Mouse (Mus musculus) forebrain, embryonic 15.5 days (tissue): ENCODE results near the gene 1700014D04Rik. TPM values are rescaled to one million over a fixed set of nuclear protein-coding genes. Genes with fewer than 3 reads are reported as not detected.
"Not testable (repeated sequence)": the region's sequence is repeated elsewhere in the genome, so short reads cannot be mapped to it uniquely, and the experiment has no call there.

Source experiments
- ATAC-seq: fragments of 200-750 bp; cut with Nextera tagmentation; replicated peaks from 2 replicates; pipeline ENCODE4 v1.8.0; 2017; ENCODE audit warnings: mild to moderate bottlenecking, moderate TSS enrichment, moderate library complexity
- H3K27ac ChIP-seq: fragments of 300-500 bp; sonication (generic); replicated peaks from 2 replicates; pipeline ENCODE4 v1.5.1; 2015; ENCODE audit warnings: mild to moderate bottlenecking, inconsistent platforms
- H3K27me3 ChIP-seq: fragments of 300-500 bp; sonication (generic); 2 replicates; pipeline ENCODE4 v1.6.1; 2015; ENCODE audit warnings: inconsistent platforms
- H3K36me3 ChIP-seq: fragments of 300-500 bp; sonication (generic); 2 replicates; pipeline ENCODE4 v1.6.1; 2015; ENCODE audit warnings: mild to moderate bottlenecking, inconsistent platforms
- H3K4me1 ChIP-seq: fragments of 300-500 bp; sonication (generic); 2 replicates; pipeline ENCODE4 v1.6.1; 2015; ENCODE audit warnings: inconsistent platforms
- H3K4me2 ChIP-seq: fragments of 300-500 bp; sonication (generic); replicated peaks from 2 replicates; pipeline ENCODE4 v1.6.1; 2015; ENCODE audit warnings: mild to moderate bottlenecking, inconsistent platforms
- H3K4me3 ChIP-seq: fragments of 300-500 bp; sonication (generic); 2 replicates; pipeline ENCODE4 v1.5.1; 2015; ENCODE audit warnings: mild to moderate bottlenecking, inconsistent platforms
- H3K9ac ChIP-seq: fragments of 300-500 bp; sonication (generic); replicated peaks from 2 replicates; pipeline ENCODE4 v1.6.1; 2015; ENCODE audit warnings: mild to moderate bottlenecking, inconsistent platforms
- H3K9me3 ChIP-seq: fragments of 300-500 bp; sonication (generic); 2 replicates; pipeline ENCODE4 v1.6.1; 2016; ENCODE audit warnings: inconsistent platforms
- WGBS: fragments of 180-500 bp; shearing (Covaris S2); methylation state at CpG from one replicate; pipeline ENCODE4 v1.1.7; 2015; ENCODE audit warnings: mixed read lengths; 5-methylcytosine and 5-hydroxymethylcytosine counted together
- polyA plus RNA-seq: library from polyadenylated mRNA; unstranded; fragments of >200 nt; fragmentation: Nextera tagmentation; extraction: Ambion mirVana; gene quantifications from 2 replicates; pipeline ENCODE4 v1.2.1, GENCODE M21; 2015

Gene 1700014D04Rik
- polyA plus RNA-seq, 1 experiment from 2014 or later: 0.39 TPM

DNA sequence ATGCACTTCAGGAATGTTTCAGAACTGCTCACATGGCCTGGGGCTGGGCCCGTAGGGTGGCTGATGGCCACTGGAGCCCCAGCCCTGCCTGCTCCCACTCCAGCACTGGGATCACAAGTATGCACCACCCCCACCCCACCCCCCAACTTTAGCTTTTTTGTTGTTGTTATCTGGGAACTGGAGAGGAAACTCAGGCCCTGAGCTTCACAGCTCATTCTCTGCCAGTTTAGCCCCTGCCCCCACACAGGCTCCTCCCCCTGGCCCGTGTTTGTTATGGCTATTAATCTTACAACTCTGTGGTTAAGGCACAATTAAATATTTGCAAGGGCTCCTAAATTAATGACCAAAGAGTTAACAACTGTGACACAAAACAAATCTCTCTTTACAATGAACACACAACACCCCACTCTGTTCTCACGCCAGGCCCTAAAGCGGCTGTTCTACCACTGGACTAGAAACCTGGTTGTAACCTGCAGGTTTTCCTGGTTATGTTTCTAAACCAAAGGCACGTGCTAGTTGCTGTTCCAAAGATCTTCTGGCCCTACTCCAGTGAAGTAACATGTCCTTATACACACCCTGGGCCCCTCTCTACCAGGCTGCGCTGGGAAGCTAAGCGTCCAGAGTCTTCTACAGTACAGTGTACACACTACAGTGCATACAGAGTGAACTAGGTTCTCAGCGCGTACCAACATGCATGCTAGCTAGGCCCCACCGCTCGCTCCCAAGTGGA lies 20.4 kb upstream of the 1700014D04Rik start:
- Histone ChIP-seq H3K27me3 (no peaks in the 10 kb centered on the region), H3K27ac (no peak overlapping the region), H3K9me3 (no peaks in the 10 kb centered on the region), H3K4me1 (peaks cover 37% of the 10 kb centered on the region), H3K36me3 (peaks cover 5% of the 10 kb centered on the region), H3K4me2 (no peak overlapping the region), H3K4me3 (no peak overlapping the region), H3K9ac (no peak overlapping the region)
- no peak for ATAC-seq
- 84% methylated on average over 11 of the region's 11 CpGs for WGBS

DNA sequence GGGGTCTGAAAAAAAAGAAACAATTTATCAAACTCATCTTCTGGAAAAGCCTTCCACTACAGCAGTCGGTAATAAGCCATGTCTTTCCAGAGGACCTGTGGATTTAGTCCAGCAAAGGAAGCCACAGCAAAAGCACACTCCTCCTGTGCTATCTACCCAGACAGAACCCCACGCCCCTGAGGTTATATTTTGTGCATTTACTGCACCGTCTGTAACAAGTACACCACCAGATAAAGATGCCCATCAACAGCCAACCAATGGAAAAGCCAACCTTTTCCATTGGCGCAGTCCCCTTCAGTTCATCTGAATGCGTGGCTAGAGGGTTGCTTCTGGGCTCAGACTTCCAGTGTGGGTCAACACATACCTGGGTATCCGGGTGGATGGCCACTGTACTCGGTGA lies 16.2 kb upstream of the 1700014D04Rik start:
- Histone ChIP-seq H3K4me2 (no peak overlapping the region), H3K9me3 (no peaks in the 10 kb centered on the region), H3K4me1 (peaks cover 10% of the 10 kb centered on the region), H3K27ac (no peak overlapping the region), H3K9ac (no peak overlapping the region), H3K4me3 (no peak overlapping the region), H3K36me3 (peaks cover 33% of the 10 kb centered on the region), H3K27me3 (no peaks in the 10 kb centered on the region)
- 95% methylated on average over 7 of the region's 7 CpGs for WGBS
- no peak for ATAC-seq

DNA sequence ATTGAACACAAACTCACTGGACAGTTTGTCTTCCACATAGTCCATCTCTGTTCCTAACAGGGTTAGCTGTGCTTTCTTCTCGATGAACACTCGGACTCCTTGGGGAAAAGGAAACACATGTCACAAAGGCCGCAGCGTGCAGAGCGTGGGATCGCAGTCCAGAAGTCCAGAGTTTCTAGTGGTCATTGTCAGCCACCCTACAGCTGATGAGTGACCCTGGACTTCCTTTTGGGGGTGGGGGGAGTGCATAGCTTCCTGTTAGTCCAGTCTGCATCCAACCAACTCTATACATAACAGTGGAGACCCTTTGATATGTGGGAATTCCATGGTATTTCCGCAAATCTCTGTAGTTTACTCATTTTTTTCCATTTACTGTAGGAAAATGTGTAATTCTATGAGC lies 10.4 kb upstream of the 1700014D04Rik start:
- no peak overlapping the region for H3K4me3 ChIP-seq
- H3K4me1 ChIP-seq: no peaks in the 10 kb centered on the region
- H3K27ac ChIP-seq: no peak overlapping the region
- no peak for ATAC-seq
- H3K9ac ChIP-seq: no peak overlapping the region
- no peak overlapping the region for H3K4me2 ChIP-seq
- H3K36me3 ChIP-seq: peaks cover 48% of the 10 kb centered on the region
- H3K9me3 ChIP-seq: no peaks in the 10 kb centered on the region
- H3K27me3 ChIP-seq: no peaks in the 10 kb centered on the region
- 90% methylated on average over 7 of the region's 7 CpGs for WGBS

DNA sequence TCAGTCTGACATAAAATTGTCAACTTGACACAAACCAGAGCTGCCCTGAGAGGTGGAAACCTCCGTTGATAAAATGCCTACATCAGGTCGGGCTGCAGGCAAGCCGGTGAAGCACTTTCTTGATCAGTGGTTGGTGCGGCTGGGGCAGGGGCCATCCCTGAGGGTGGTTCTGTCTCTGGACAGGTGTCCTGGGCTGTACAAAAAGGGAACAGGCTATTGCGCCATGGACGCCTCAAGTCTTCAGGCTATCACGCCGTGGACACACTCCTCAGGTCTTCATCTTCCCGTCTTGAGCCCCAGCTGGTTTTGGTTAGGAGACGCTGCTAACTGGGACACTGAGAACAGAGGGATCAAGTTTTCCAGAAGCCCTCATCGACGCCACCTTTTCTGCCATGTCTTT lies 3.8 kb upstream of the 1700014D04Rik start:
- WGBS: 88% methylated on average over 12 of the region's 12 CpGs
- no peak for ATAC-seq

DNA sequence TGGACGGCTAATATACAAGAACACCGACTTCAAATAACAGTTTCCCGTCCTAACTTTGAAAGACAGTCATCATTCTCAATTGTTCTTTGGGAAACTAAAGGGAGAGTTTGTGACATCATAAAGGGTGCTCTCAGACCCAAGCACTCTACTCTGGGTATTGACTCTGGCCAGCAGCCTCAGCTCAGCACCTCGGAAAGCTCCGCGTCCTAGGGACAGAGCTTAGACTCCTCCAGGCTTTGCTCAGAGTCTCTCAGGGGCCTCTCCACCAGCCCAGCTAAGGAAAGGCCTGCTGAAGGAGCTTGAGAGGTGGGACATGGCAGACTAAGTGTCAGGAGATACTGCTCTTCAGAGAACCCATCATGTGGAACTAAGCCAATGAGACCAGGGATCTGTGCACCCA lies 388 bp downstream of the 1700014D04Rik start:
- H3K9me3 ChIP-seq: no peaks in the 10 kb centered on the region
- no peak overlapping the region for H3K4me3 ChIP-seq
- H3K4me1 ChIP-seq: no peaks in the 10 kb centered on the region
- no peaks in the 10 kb centered on the region for H3K36me3 ChIP-seq
- 79% methylated on average over 5 of the region's 6 CpGs for WGBS
- no peak overlapping the region for H3K4me2 ChIP-seq
- no peak for ATAC-seq
- H3K9ac ChIP-seq: no peak overlapping the region
- no peak overlapping the region for H3K27ac ChIP-seq
- no peaks in the 10 kb centered on the region for H3K27me3 ChIP-seq

More for the DNA sequence above, 3.8 kb upstream of the 1700014D04Rik start:
- H3K36me3 ChIP-seq: peaks cover 9% of the 10 kb centered on the region
- H3K27ac ChIP-seq: no peak overlapping the region
- H3K9me3 ChIP-seq: no peaks in the 10 kb centered on the region
- no peak overlapping the region for H3K4me2 ChIP-seq
- H3K4me3 ChIP-seq: no peak overlapping the region
- no peaks in the 10 kb centered on the region for H3K27me3 ChIP-seq
- no peaks in the 10 kb centered on the region for H3K4me1 ChIP-seq
- no peak overlapping the region for H3K9ac ChIP-seq

DNA sequence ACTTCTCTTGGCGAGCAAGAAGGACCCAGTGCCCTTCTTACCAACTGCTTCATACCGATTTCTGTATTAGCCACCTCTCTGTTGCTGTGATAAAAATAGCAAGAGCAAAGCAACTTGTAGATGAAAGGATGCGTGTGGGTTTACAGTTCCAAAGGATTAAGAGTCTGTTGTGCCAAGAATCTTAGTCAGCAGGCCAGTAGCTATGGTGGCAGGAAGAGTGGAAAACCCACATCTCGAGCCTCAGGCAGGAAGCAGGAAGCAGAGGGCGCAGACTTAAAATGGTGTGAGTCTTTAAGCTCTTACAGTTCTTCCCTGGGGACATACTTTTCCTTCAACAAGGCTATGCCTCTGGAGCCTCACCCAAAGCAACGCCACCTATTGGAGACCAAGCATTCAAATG lies 1.1 kb downstream of the 1700014D04Rik start:
- Histone ChIP-seq H3K9ac (no peak overlapping the region), H3K4me1 (no peaks in the 10 kb centered on the region), H3K27ac (no peak overlapping the region), H3K4me3 (no peak overlapping the region), H3K4me2 (no peak overlapping the region), H3K27me3 (no peaks in the 10 kb centered on the region), H3K9me3 (no peaks in the 10 kb centered on the region), H3K36me3 (no peaks in the 10 kb centered on the region)
- WGBS: 88% methylated on average over 6 of the region's 6 CpGs
- no peak for ATAC-seq

DNA sequence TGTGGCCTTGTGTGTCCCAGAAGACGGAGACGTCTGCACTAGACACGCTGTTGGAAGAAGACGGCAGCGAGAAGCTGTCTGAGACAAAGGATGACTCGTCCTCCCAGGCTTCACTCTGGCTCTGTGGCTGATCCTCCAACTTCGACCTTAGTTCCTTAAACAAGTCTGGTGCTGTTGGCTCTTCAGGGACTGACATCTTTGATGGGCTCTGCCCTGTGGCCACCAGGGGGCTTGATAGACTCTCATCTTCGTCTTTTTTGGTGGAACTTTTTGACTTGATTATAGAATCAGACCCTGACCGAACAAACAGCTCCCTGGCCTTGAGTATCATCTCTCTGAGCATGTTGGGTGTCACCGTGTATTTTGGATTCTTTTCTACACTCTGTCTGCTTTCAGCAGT lies 4.9 kb downstream of the 1700014D04Rik start:
- no peaks in the 10 kb centered on the region for H3K9me3 ChIP-seq

DNA sequence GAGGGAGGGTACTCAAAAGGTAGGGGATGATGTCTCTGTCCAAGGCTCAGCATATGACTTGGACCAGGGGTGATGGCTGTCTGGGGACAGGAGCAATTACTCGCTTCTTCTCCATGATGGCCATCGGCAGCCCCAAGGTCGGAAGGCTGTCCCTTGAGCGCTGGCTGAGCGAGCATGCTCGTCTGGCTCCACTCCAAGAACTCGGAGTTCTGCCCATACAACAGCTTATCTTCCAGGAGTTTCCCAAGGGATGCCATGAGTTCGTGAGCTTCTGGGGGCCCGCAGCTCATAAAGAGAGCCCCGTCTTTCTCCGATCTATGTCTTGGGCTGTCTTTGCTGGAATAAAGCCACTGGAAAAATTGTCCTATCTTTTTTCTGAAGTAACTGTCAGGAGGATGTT lies 5.5 kb downstream of the 1700014D04Rik start:
- Histone ChIP-seq H3K9ac (no peak overlapping the region), H3K4me1 (no peaks in the 10 kb centered on the region), H3K27ac (no peak overlapping the region), H3K36me3 (no peaks in the 10 kb centered on the region), H3K4me2 (no peak overlapping the region), H3K9me3 (no peaks in the 10 kb centered on the region), H3K27me3 (no peaks in the 10 kb centered on the region), H3K4me3 (no peak overlapping the region)
- 92% methylated on average over 11 of the region's 11 CpGs for WGBS
- no peak for ATAC-seq

More for the DNA sequence above, 4.9 kb downstream of the 1700014D04Rik start:
- H3K27ac ChIP-seq: no peak overlapping the region
- ATAC-seq: no peak
- H3K9ac ChIP-seq: no peak overlapping the region
- WGBS: 86% methylated on average over 10 of the region's 10 CpGs
- H3K36me3 ChIP-seq: no peaks in the 10 kb centered on the region
- no peaks in the 10 kb centered on the region for H3K27me3 ChIP-seq
- no peak overlapping the region for H3K4me3 ChIP-seq
- no peaks in the 10 kb centered on the region for H3K4me1 ChIP-seq
- H3K4me2 ChIP-seq: no peak overlapping the region

DNA sequence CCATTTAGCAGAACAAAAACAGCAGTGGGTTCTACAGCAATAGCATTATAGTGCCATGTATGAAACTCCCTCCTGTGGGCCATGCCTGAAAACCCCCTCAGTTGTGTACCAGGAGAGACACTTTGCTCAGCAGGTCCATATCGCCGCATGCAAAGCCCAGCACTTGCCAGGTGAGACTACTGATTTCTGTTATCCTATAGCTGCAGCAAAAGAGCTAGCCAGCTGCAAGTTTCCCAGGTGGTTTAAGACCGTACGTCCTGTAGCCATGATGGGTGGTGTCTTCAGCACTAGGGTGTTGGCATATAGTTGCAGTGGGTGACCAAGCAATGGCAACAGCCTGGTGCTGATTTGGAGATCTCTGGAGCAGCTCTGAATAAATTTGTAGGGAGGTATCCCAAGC lies 7.2 kb downstream of the 1700014D04Rik start:
- H3K9me3 ChIP-seq: no peaks in the 10 kb centered on the region

DNA sequence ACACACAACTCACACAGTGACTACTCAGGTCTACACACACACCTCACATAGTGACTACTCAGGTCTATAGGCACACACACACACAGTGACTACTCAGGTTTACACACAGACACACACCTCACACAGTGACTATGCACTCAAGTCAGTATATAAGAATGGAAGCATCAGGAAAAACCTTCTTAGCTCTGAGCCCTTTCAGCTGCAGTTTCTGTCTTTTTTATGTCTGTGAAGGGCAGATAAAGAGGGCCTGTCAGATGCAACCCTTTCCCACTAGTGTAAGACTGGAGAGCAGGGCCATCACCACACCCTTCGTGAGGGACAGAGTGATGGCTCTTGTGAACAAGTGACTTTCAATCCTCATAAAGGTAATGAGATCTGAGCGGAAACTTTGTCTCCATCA lies 8.1 kb downstream of the 1700014D04Rik start:
- H3K9me3 ChIP-seq: no peaks in the 10 kb centered on the region
- H3K27me3 ChIP-seq: no peaks in the 10 kb centered on the region
- no peak overlapping the region for H3K4me3 ChIP-seq
- WGBS: 80% methylated on average over 2 of the region's 2 CpGs
- no peak overlapping the region for H3K4me2 ChIP-seq
- no peak overlapping the region for H3K9ac ChIP-seq
- H3K36me3 ChIP-seq: no peaks in the 10 kb centered on the region
- H3K27ac ChIP-seq: no peak overlapping the region
- H3K4me1 ChIP-seq: no peaks in the 10 kb centered on the region
- ATAC-seq: no peak

More for the DNA sequence above, 7.2 kb downstream of the 1700014D04Rik start:
- Histone ChIP-seq H3K27ac (no peak overlapping the region), H3K4me3 (no peak overlapping the region), H3K27me3 (no peaks in the 10 kb centered on the region), H3K36me3 (no peaks in the 10 kb centered on the region), H3K4me2 (no peak overlapping the region), H3K4me1 (no peaks in the 10 kb centered on the region), H3K9ac (no peak overlapping the region)
- WGBS: 90% methylated on average over 4 of the region's 4 CpGs
- ATAC-seq: no peak

DNA sequence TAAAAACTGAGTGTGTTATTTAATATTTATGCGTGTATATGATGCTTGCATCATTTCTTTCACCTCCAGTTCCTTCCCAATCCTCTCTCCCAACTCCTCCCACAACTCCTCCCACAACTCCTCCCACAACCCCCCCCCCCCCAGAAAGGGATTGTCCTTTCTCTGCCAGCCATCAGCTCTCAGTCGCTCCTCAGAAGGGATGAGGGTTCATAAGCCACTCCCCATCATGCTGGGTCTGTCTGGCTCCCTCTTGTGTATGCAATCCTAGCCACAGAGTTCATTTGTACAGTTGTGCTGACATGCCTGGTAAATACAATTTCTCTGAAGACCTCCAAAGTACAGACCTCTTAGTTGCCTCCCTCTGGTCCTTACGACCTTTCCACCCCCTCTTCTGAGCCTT lies 11.4 kb downstream of the 1700014D04Rik start:
- H3K4me2 ChIP-seq: no peak overlapping the region
- H3K9ac ChIP-seq: no peak overlapping the region
- WGBS: 29% methylated on average over 3 of the region's 3 CpGs
- no peak overlapping the region for H3K4me3 ChIP-seq
- no peaks in the 10 kb centered on the region for H3K27me3 ChIP-seq
- no peaks in the 10 kb centered on the region for H3K36me3 ChIP-seq
- ATAC-seq: 0 out of 2 replicates have a peak, but pooled peaks have one; percentile 41
- H3K27ac ChIP-seq: no peak overlapping the region
- no peaks in the 10 kb centered on the region for H3K4me1 ChIP-seq
- no peaks in the 10 kb centered on the region for H3K9me3 ChIP-seq

DNA sequence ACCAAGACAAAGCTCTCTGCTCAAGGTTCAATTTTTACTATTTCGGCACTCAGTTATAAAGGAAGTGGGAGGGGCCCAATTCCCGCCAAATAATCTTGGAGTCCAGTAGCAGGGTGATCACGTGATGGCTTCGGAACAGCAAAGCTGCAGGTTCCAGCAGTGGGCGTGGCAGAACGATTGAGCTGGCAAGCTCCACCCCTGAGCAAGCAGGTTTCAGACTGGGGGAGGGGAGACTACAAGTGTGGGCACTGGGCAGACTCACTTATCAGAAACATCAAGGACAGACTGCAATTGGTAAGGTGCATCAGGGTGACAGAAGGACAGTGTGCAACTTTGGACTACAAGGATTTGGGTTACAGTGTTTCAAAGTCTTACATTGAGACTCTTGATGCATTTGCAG lies 12.2 kb downstream of the 1700014D04Rik start:
- not testable (repeated sequence) for H3K4me2 ChIP-seq, H3K4me1 ChIP-seq, H3K9ac ChIP-seq, ATAC-seq, H3K27ac ChIP-seq, H3K27me3 ChIP-seq, H3K4me3 ChIP-seq, H3K36me3 ChIP-seq, H3K9me3 ChIP-seq
- 30% methylated on average over 6 of the region's 6 CpGs for WGBS

DNA sequence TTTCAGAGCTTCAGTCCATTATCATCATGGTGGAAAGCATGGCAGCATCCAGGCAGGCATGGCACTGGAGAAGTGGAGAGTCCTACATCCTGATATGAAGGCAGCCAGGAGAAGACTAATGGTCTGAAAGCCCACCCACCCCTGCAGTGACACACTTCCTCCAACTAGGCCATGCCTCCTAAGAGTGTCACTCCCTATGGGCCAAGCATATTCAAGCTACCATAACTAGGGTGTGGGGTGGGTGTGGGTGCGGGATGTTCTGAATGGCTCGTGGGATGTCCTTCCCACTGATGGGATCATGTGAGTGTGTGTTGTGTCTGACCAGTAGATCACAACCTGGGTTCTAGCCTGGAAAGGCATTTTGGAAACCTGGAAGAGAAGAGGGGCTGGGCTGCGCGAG lies 12.6 kb downstream of the 1700014D04Rik start:
- WGBS: 80% methylated on average over 4 of the region's 4 CpGs
- no peaks in the 10 kb centered on the region for H3K9me3 ChIP-seq
- H3K36me3 ChIP-seq: no peaks in the 10 kb centered on the region
- no peaks in the 10 kb centered on the region for H3K27me3 ChIP-seq
- H3K9ac ChIP-seq: no peak overlapping the region
- H3K4me3 ChIP-seq: no peak overlapping the region
- H3K4me2 ChIP-seq: no peak overlapping the region
- no peak overlapping the region for H3K27ac ChIP-seq
- ATAC-seq: no peak
- no peaks in the 10 kb centered on the region for H3K4me1 ChIP-seq
